Mouse (Mus musculus) kidney, postnatal 14 days (tissue): ENCODE data around the gene Osbp.
"Not testable (repeated sequence)": the region's sequence is repeated elsewhere in the genome, so short reads cannot be mapped to it uniquely, and the experiment has no call there.

ENCODE experiments used
- DNase-seq: peaks from one replicate; pipeline ENCODE4 v3.0.0; 2022; ENCODE audit warnings: mixed read lengths

Osbp gene

DNA sequence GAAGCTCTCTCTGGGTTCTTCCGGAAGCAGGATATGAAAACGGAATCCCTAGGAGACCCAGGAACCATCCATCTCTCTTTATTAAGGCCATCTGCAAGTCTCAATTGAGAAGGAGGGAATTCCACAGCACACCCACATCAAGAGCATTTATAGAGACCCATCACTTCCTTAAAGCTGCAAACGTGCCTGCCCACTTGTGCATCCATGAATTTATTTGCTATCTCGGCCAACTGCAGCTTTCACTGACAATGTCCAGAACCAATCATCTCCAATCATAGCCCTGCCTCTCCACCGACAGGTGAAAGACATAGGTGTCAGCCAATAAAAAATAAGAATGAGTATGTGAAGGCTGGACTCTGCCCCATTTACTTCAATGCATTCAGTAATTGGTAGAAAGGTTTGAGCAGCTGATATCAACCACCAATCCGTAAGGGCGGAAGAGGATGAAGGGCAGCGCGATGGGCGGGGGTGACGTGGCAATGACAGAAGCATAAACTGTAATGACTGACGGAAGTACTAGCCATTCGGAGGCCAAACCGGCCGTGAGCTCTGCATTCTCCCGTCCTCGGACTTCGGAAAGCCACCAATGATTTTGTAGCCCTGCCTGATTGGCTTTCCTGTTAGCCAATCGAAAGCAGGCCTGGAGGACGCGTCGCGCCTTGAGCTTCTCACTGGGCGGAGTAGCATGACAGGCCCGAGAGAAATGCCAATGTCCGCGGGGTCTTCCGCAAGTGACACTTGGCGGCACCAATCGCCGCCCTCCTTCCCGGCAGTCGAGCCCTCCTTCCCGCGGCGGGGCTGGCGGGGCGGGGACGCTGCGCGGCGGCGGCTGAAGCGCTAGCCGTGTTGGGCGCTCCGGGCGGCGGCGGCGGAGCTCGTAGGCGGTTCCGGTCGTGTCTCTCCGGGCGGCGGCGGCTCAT is at the start of gene Osbp:
TSS of gene Osbp (plus strand) at position 919 of the 920 bp plus-strand sequence.
- peak; percentile 100 for DNase-seq

DNA sequence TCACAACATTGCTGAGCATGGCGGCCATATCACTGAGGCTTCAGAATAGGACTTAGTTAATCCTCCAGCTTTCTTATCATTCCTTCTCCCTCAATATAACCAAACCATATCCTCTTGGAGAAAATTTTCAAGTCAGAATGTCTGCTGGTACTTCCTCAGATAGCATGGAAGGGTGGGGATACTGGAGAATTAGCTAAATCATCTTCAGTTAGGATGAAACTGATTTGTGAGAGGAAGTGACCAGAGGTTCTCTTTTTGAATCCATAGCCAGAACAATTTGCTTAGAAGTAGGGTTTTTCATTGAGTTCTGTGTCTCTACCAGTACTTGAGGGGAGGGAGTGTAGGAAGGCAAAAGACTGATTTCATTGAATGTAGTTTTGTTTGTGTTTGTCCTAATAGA is 43.7 kb upstream of the Osbp start:
- no peak for DNase-seq

DNA sequence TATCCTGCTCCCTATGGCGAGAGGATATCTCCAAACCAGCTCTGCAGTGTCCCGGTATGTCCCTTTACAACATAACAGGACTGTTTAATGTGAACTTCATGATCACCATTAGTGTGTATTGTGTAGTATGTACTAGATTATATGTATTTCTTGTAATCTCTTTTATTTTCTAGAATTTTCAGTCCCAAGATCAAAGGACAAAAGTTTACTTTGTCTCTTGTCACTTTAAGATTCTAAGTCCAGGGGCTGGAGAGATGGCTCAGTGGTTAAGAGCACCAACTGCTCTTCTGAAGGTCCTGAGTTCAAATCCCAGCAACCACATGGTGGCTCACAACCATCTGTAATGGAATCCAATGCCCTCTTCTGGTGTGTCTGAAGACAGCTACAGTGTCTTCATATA is 43.2 kb upstream of the Osbp start:
- not testable (repeated sequence) for DNase-seq

DNA sequence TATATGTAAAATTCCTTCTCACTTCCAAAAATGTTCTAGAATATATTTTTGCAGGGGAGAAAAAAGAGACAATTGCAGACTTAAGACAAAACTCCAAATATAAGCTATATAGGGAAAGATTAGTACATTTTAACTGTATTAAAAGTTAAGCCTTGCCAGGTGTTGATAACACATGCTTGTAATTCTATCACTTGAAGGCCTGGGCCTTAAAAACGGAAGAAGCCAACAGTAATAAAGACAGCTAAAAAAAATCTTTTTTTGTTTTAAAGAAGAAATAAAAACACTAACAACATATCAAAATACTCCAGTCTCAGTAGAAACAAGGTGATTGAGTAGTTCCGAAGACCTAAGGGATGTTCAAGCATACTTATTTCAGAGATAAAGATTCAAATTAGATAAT is 39.4 kb upstream of the Osbp start:
- DNase-seq, result no peak

DNA sequence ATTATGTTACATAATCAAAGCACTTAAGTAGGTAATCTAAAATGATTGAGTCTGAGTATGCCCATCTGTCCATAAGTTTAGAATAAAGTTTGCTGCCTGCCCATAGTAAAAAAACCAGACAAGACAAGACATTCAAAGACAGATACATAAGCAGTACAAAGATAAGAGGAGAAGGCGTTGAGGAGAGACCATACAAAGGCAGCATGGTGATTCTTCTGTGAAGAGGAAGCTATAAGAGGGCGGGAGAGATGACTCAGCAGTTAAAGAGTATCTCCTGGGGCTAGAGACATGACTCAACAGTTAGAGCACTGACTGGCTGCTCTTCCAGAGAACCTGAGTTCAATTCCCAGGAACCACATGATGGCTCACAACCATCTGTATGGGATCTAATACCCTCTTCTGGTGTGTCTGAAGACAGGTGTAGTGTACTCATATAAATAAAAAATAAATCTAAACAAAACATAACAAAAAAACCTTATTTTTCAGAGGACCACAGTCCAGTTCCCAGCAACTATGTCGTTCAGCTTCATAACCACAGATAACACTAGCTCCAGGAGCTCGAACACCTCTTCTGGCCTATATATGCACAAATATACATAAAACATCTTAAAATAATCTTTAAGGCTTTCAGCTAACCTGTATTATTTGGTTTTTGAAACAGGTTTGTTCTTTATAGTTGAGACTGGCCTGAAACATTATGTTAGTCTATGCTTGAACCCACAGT is 37.6 kb upstream of the Osbp start:
- no peak for DNase-seq

DNA sequence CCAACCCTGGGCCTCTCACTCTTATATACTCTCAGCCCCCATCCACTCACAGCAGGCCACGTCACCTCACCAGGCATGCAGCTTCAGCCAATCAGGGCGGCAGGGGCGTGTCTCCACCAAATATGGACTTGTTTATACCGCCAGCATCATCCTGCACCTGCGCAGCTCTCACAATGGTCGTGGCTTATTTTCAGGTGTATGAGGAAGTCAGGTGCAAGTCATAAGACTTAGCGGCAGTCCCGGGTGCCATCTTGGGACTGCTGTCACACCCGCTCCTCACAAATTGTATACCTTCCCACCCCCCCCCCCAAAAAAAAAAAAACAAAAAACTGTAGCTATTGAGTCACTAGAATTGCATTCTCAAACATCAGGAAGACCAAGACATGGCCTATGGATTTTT is 19.3 kb upstream of the Osbp start:
- DNase-seq, result not testable (repeated sequence)

DNA sequence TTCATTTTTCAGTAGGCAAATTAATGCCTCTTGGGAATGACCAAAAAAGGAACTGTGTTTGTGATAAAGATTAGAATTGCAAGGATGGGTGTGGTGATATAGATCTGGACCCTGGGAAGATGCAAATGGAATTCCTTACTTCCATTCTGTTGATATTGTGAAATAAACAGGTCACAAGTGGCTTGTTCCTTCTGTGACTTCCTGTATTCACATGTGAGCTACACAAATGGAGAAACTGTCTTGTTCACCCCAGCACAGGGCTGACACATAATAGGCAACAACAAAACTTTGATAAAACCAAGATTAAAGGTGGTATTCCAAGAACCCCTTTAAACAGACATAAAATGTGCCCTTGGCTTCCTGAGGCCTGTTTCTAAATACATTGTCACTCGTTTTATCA is 15.9 kb upstream of the Osbp start:
- DNase-seq, result no peak

DNA sequence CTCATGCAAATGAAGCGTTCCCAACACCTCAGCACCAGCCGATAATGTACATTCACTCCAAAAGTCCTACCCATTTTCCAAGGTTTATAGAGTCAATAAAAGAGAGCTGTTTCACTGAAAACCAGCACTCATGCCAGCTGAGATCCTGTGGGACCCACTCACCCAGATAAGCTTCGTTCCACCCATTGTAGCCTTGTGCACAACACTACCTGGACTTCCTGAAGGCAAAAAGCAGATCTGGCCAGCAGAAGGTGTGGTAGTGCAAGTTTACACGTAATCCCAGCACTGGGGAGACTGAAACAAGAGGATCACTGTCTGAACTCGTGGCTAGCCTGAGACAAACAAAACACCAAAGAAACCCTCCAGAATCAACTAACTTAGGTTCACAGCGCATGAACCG is 15.0 kb upstream of the Osbp start:
- no peak for DNase-seq

DNA sequence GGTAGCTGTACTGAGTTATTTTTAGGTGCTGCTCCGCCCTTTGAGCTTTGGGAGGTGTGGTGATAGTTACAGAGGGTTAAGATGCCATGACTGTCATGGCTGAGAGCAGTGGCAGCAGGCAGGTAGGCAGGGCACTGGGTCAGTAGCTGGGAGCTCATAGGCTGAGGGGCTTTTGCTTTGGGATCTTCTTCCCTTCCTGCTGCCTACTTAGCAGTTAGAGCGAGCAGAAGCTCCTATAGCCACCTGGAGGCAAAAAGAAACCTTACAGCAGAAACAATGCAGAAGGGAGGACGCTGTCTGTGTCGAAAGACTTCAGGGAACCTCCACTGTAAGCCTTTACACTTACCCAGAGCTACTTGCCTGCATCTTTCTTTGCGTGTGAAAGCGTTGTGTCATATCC is 11.5 kb upstream of the Osbp start:
- DNase-seq, result no peak

DNA sequence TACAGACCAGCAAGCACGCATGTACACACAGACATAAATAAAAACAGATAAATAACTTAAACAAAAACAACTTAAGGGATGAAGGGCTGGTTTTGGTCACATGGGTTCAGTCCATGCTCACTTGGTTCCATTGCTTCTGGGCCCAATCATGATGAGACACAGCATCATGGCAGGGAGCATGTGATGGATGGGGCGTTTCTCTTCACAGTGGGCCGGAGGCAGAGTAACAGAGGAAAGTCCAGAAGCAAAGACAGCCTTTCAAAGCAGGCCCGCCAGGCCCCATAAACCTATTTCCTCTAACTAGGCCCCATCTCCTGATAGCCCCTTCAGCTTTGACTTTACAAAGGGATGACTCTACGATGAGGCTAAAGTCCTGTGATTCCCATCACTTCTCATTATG is 9.1 kb upstream of the Osbp start:
- DNase-seq, result no peak

DNA sequence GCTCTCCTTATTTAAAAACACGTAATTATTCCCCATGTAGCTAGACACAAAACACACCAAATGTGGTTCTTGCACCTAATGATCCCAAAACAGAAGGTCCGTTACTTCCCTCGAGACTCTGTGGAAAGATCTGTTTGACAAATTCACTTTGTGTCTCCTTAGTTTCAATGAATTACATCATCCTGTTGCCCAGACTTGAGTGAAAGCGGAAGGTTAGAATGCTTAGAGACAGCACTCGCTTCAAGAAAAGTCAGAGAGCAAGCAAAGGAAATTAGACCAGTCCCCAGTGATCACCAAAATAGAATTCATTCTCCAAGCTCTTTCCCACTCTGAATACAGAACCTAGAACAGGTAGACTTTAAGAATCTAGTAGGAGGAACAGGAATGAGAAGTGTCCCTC is 8.3 kb upstream of the Osbp start:
- no peak for DNase-seq

DNA sequence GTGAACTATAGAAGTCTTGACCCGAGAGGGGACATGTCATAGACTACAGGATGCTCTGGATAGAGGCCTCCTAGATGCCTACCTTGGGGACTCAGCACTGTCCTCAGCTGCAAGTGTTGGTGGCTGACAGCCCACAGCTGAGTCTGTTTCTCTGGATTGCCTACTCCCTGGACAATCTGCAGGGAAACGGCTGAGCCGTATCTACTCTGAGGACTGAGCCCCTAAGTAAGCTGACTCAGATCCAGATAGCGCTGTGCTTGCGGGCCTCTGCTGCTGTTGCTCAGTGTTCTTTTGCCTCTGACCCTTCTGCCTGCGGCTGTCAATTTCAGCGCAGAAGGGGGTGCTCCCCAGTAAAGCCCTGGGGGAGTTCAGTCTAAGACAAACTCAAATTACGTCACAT is 7.9 kb upstream of the Osbp start:
- DNase-seq, result no peak

DNA sequence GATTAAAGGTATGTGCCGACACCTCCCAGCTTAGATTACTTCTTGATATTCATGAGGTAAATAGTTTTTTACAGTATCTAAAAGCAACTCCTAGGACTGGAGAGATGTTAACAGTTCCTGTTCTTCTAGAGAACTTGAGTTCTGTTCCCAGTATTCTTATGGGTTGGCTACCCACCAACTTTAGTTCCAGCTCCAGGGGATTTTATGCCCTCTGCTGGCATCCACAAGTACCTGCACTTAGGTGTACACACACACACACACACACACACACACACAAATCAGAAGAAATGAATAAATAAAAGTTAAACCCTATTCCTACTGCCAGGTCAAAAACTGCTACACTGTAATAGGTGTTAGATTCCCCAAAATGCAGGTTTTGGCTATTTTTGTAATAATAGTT is 1.5 kb upstream of the Osbp start:
- no peak for DNase-seq

DNA sequence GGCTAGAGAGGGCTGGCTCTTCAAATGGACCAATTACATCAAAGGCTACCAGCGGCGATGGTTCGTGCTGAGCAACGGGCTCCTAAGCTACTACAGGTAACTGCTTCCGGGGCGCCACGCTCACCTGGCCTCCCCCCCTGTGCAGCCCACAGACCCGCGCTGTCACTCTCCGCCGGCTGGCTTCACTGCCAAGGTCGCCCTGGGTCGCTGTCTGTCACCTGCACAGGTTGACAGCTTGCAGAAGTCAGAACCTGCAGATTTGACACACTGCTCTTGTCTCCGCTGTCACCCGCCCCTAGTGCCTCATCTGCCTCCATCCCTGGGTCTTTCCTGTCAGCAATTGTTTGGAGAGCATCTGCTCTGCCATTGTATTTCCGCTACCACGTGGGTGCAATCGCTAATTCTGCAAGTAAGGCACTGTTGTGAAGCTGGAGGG is 478 bp downstream of the Osbp start:
- DNase-seq, result peak; percentile 70

DNA sequence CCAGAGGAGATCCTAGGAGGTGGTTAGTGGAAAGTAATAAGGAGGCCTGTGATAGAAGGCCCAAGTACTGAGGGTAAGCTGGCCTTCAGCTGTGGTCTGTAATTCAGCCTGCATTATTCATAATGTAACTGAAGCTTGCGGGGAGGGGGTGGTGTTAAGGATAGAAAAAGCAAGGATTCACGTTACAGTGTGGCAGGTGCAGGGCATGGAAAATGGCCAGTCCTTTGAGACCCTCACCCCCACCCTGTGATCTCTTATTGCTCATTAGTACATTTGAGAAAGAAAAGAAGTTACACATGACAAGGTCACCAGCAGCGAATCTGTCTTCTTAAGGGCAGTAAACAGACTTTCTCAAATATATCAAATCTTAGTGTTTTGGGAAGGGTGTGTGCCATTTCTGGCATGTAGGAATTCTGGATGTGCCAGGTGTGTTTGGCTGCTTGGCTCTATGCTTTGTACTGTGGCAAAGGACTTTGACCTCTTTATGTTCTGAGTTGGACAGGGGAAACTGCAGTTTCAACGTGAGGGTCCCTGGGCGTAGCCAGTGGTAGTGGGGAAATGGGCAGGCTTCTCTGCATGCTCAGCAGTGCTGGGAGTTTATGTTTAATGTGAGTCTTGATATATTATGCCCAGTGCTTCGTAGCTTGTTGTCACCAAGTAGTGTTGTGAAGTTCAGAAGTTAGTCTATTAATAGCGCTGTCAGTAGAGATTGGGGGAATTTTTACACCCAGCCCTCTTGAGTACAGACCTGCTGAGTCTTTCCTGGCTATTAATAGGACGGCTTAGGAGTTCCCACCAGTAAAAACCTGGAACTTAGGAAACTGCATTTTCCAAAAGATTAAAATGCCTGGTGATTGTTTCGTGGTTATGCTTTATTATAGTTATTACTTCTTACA is 3.7 kb downstream of the Osbp start:
- DNase-seq, result no peak

DNA sequence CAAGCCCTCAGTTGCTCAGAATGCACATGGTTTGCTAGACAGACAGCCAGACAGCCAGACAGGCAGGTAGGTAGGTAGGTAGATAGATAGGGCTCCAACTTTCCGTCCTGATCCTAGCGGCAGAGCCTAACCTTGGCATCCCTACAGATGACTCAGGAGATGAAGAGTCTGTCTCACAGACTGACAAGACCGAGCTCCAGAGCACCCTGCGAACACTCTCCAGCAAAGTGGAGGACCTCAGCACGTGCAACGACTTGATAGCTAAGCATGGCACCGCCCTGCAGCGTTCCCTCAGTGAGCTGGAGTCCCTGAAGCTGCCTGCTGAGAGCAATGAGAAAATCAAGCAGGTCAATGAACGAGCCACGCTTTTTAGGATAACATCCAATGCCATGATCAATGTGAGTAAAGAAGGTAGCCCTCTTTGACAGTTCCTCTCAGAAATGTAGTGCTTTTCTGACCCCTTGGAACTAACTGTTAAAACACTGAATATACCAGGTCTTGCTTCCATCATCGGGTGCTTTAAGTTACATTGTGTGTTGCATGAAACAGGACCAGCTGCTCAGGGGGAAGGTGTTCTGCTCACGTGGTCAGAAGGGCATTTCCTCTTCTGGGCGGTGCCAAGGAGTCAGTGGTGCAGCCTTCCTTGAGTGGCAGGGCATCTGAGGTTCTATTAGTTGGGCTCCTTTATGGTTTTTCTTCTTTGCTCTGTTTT is 7.9 kb downstream of the Osbp start:
- no peak for DNase-seq

DNA sequence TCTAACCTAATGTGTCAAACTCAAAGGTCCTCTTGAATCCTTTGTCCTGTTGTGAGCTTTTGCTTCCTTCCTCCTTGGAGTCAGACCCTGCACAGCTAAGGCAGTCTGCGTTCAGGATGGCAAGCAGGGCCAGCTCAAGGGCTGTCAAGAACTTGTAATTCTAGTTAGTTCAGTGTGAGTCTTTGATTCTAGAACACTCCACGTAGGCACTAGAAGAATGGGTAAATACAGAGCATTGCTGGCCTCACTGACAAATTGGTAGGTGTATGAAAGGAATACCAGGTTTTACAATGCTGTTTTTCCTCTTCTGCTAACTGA is 8.4 kb downstream of the Osbp start:
- no peak for DNase-seq

DNA sequence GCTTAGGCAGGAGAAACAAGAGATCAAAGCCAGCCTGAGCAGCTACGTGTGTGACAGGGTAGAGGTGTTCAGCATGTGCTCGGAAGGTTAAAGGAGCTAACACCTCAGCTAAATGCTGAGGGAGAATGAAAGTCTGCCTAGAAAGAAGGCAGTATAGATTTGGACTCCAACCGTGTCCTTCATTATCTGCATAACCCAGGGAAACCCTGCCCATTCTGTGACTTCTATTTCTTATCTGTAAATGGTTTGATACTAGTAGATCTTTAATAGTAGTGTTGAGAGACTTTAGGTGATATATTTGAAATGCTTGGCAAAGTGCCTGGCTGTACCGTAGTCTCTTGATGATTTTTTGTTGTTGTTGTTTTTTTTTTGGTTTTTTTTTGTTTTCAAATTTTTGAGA is 9.9 kb downstream of the Osbp start:
- DNase-seq, result no peak

DNA sequence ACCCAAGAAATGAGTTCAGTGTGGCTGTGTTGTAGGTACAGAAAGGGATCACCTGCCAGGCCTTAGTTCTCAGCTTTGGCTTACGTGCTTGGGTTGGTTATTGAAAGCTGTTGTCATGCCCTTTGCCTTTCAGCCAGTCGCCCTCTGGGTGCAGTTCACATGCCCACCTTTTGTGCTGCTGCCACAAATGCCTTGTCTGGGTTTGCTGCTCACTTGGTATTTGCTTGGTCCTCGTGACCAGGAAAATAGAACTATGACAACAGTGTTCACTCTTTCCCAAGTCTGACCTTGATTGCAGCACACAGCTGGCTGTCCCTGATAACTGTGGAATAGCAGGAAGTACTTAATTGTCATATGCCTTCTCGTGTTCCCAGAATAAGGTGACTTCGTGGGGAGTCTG is 11.6 kb downstream of the Osbp start:
- peak; percentile 62 for DNase-seq

DNA sequence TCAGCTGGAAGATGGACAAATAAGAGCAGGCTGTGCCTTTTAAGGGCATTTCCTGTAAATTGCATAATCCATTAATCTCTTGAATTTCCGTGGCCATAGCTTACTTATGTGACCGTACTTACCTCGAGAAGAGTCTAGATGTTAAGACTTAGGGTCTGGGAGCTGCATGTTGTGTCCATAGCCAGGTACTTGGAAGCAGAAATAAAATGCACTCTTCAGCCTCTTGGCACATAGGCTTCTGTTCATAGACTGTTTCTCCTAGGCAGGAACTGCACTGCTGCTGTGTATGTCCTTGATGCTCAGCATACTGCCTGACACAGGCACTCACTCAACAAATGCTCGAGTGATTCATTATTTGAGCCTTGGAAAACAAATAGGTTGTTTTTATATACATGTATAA is 14.7 kb downstream of the Osbp start:
- DNase-seq, result no peak

DNA sequence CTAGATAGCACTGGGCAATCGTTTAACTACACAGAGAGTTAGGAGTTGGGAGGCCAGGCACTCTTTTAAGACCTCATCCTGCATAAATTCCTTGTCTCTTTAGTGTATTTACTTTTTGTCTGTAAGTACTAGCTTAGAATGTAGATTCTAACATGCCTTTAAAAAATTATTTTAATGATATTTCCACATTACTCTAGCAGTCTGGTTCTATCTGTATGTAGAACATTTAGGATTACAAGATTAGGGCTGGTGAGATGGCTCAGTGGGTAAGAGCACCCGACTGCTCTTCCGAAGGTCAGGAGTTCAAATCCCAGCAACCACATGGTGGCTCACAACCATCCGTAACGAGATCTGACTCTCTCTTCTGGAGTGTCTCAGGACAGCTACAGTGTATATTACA is 18.9 kb downstream of the Osbp start:
- DNase-seq, result not testable (repeated sequence)

DNA sequence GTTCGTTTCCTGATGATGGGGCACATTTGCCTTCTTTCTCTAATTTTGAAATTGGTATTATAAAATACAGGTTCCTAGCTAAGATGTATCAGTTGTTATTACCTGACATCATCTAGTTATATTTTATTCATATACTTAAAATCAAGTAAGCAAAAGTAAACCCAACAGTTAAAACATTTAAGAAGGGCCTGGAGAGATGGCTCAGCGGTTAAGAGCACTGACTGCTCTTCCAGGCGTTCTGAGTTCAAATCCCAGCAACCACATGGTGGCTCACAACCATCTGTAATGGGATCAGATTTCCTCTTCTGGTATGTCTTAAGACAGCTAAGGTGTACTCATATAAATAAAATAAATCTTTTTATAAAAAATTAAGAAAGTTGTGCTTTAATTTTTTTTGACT is 22.1 kb downstream of the Osbp start:
- no peak for DNase-seq

DNA sequence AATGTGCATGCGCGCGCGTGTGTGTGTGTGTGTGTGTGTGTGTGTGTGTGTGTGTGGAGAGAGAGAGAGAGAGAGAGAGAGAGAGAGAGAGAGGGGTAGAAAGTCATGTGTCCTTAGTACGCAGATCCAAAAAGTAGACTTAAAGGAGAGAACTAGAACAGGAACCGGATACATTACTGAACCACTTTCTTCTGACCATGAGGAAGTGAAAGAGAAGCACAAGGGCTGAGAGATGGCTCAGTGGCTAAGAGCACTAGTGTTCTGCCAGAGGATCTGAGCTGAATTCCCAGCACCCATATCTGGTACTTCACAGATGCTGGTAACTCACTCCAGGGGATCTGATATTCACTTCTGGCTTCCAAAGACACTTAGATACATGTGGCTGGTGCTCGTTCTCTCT is 23.6 kb downstream of the Osbp start:
- no peak for DNase-seq
